Mouse (Mus musculus) spleen, postnatal 14 days (tissue): ENCODE results near the gene Asic2.

Experiments used
- DNase-seq, 2 experiments: peaks; one replicate each; pipeline ENCODE4 v3.0.0; 2021 to 2022; ENCODE audit warnings: low spot score in 2 of 2

Asic2 gene

GRCm38 (mm10) chr11:81521881-81522280, 446.4 kb downstream of the Asic2 start:
- DNase-seq: no peak

GRCm38 (mm10) chr11:81518001-81518955, 450.0 kb downstream of the Asic2 start:
- DNase-seq: no peak

GRCm38 (mm10) chr11:81515754-81516153, 452.5 kb downstream of the Asic2 start:
- no peak for DNase-seq

GRCm38 (mm10) chr11:81512434-81512833, 455.8 kb downstream of the Asic2 start:
- no peak for DNase-seq

GRCm38 (mm10) chr11:81511401-81511800, 456.9 kb downstream of the Asic2 start:
- no peak for DNase-seq

GRCm38 (mm10) chr11:81508385-81509233, 459.6 kb downstream of the Asic2 start:
- DNase-seq: no peak

GRCm38 (mm10) chr11:81504791-81505430, 463.3 kb downstream of the Asic2 start:
- no peak for DNase-seq

- no peak for DNase-seq
Observed at GRCm38 (mm10) chr11:81501473-81502246, 466.6 kb downstream of the Asic2 start.

- no peak for DNase-seq
Observed at GRCm38 (mm10) chr11:81498990-81499389, 469.3 kb downstream of the Asic2 start.

GRCm38 (mm10) chr11:81497652-81498391, 470.4 kb downstream of the Asic2 start:
- no peak for DNase-seq

- no peak for DNase-seq
Observed at GRCm38 (mm10) chr11:81496446-81496845, 471.8 kb downstream of the Asic2 start.

- DNase-seq: no peak
Observed at GRCm38 (mm10) chr11:81492351-81492750, 475.9 kb downstream of the Asic2 start.

GRCm38 (mm10) chr11:81489144-81489735, 479.0 kb downstream of the Asic2 start:
- no peak for DNase-seq

GRCm38 (mm10) chr11:81488681-81489080, 479.6 kb downstream of the Asic2 start:
- DNase-seq: no peak

GRCm38 (mm10) chr11:81486265-81486940, 481.9 kb downstream of the Asic2 start:
- DNase-seq: no peak

- DNase-seq: no peak
Observed at GRCm38 (mm10) chr11:81481198-81481597, 487.1 kb downstream of the Asic2 start.

GRCm38 (mm10) chr11:81476231-81476630, 492.0 kb downstream of the Asic2 start:
- no peak for DNase-seq

GRCm38 (mm10) chr11:81474121-81474520, 494.1 kb downstream of the Asic2 start:
- no peak for DNase-seq

- DNase-seq: no peak
Observed at GRCm38 (mm10) chr11:81462199-81462598, 506.1 kb downstream of the Asic2 start.

- DNase-seq: no peak
Observed at GRCm38 (mm10) chr11:81461748-81462147, 506.5 kb downstream of the Asic2 start.
